Mouse (Mus musculus) midbrain, embryonic 13.5 days (tissue): ENCODE results near the gene Nhsl2. TPM values are rescaled to one million over a fixed set of nuclear protein-coding genes. Genes with fewer than 3 reads are reported as not detected.
"Not testable (repeated sequence)": the region's sequence is repeated elsewhere in the genome, so short reads cannot be mapped to it uniquely, and the experiment has no call there.

Experiments
- ATAC-seq: fragments of 200-750 bp; cut with Nextera tagmentation; 2 replicates; pipeline ENCODE4 v1.8.0; 2017; ENCODE audit warnings: mild to moderate bottlenecking, moderate TSS enrichment, moderate library complexity
- H3K27ac ChIP-seq: fragments of 300-500 bp; sonication (generic); 2 replicates; pipeline ENCODE4 v1.5.1; 2015; ENCODE audit warnings: inconsistent platforms, mild to moderate bottlenecking, moderate library complexity
- H3K27me3 ChIP-seq: fragments of 300-500 bp; sonication (generic); 2 replicates; pipeline ENCODE4 v1.6.1; 2015; ENCODE audit warnings: mild to moderate bottlenecking, inconsistent platforms
- H3K36me3 ChIP-seq: fragments of 300-500 bp; sonication (generic); 2 replicates; pipeline ENCODE4 v1.6.1; 2015; ENCODE audit warnings: mild to moderate bottlenecking, inconsistent platforms
- H3K4me1 ChIP-seq: fragments of 300-500 bp; sonication (generic); replicated peaks from 2 replicates; pipeline ENCODE4 v1.6.1; 2015; ENCODE audit warnings: inconsistent platforms
- H3K4me2 ChIP-seq: fragments of 300-500 bp; sonication (generic); replicated peaks from 2 replicates; pipeline ENCODE4 v1.6.1; 2015; ENCODE audit warnings: moderate library complexity, mild to moderate bottlenecking, inconsistent platforms
- H3K4me3 ChIP-seq: fragments of 300-500 bp; sonication (generic); replicated peaks from 2 replicates; pipeline ENCODE4 v1.5.1; 2015; ENCODE audit warnings: mild to moderate bottlenecking, inconsistent platforms
- H3K9ac ChIP-seq: fragments of 300-500 bp; sonication (generic); replicated peaks from 2 replicates; pipeline ENCODE4 v1.6.1; 2015; ENCODE audit warnings: mild to moderate bottlenecking, inconsistent platforms
- H3K9me3 ChIP-seq: fragments of 300-500 bp; sonication (generic); 2 replicates; pipeline ENCODE4 v1.6.1; 2016; ENCODE audit warnings: mild to moderate bottlenecking, inconsistent platforms
- WGBS: fragments of 180-500 bp; shearing (Covaris S2); methylation state at CpG from one replicate; pipeline ENCODE4 v1.1.7; 2015; 5-methylcytosine and 5-hydroxymethylcytosine counted together
- polyA plus RNA-seq: library from polyadenylated mRNA; unstranded; fragments of >200 nt; fragmentation: Nextera tagmentation; extraction: Ambion mirVana; gene quantifications from 2 replicates; pipeline ENCODE4 v1.2.1, GENCODE M21; 2015

Gene Nhsl2
- polyA plus RNA-seq = 6.1 and 7.3 TPM in 2 replicates

- no peaks in the 10 kb centered on the region for H3K36me3 ChIP-seq
- no peaks in the 10 kb centered on the region for H3K4me1 ChIP-seq
- peak within 1 kb of the TSS; percentile 54 for H3K4me3 ChIP-seq
- ATAC-seq = peak; percentile 92
- H3K9me3 ChIP-seq = no peaks in the 10 kb centered on the region
- peaks cover 85% of the 10 kb centered on the region for H3K27me3 ChIP-seq
- WGBS = 23% methylated on average over 49 of the region's 58 CpGs
- H3K27ac ChIP-seq = no peak within 1 kb of the TSS
- peak within 1 kb of the TSS; percentile 53 for H3K9ac ChIP-seq
- peak within 1 kb of the TSS; percentile 72 for H3K4me2 ChIP-seq
These were observed at the start of gene Nhsl2 for GRCm38 (mm10) chrX:101849281-101849821. Nhsl2 (plus strand) TSS chrX:101849385.

- Histone ChIP-seq H3K4me2 (no peak overlapping the region), H3K4me1 (no peaks in the 10 kb centered on the region), H3K27ac (no peak overlapping the region), H3K9me3 (no peaks in the 10 kb centered on the region), H3K9ac (no peak overlapping the region), H3K4me3 (no peak overlapping the region), H3K27me3 (peaks cover 3% of the 10 kb centered on the region; the same call in 1 of the 2 replicates), H3K36me3 (no peaks in the 10 kb centered on the region)
- WGBS = 47% methylated on average over 2 of the region's 2 CpGs
- no peak for ATAC-seq
These were observed 43.7 kb upstream of the Nhsl2 start for GRCm38 (mm10) chrX:101805512-101805911.

DNA sequence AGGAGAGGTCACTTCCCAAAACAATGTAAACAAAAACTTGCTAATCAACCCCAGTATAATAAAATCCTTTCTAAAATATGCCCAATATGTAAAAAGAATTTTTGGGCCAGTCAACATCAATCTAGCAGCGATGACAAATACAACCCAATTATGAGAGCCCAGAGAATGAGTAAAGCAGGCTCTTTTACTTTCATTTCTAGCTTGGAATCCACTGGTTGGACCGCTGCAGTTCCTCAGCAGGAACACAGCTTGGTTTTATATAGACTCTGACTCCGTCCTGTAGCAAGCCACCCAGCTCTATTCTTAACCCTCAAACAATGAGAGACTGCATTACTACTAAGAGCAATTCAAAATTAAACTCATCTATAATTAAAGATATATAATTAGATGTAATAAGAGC, 37.4 kb upstream of the Nhsl2 start:
- no peak overlapping the region for H3K4me3 ChIP-seq
- no peak overlapping the region for H3K4me2 ChIP-seq
- H3K4me1 ChIP-seq = no peaks in the 10 kb centered on the region
- H3K36me3 ChIP-seq = no peaks in the 10 kb centered on the region
- H3K27me3 ChIP-seq = peaks cover 26% of the 10 kb centered on the region; the same call in 1 of the 2 replicates
- no peak overlapping the region for H3K9ac ChIP-seq
- H3K27ac ChIP-seq = no peak overlapping the region
- ATAC-seq = no peak
- 69% methylated on average over 3 of the region's 3 CpGs for WGBS
- no peaks in the 10 kb centered on the region for H3K9me3 ChIP-seq

DNA sequence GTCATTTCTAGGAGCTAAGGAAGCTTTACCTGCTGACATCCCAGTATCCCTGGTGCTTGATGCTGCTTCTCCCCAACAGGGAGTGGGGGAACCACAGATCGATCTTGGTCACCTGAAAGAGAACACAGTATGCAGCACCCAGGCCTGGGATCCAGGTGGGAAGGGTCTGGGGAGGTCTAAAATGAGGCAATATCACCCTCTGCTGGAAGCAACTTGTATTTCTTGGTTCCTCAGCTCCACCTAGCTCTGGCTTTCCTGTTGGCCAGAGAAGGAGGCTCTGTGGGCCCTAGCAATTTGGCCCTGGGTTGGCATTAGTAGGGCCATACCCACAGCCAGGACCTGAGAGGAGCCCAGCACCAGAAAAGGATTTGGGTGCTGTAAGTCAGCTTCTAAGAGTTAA, 30.0 kb upstream of the Nhsl2 start:
- Histone ChIP-seq H3K4me1 (no peaks in the 10 kb centered on the region), H3K4me3 (no peak overlapping the region), H3K27ac (no peak overlapping the region), H3K9ac (no peak overlapping the region), H3K4me2 (no peak overlapping the region), H3K27me3 (peaks cover 14% of the 10 kb centered on the region; the same call in 1 of the 2 replicates), H3K9me3 (no peaks in the 10 kb centered on the region), H3K36me3 (no peaks in the 10 kb centered on the region)
- WGBS = 50% methylated on average over 1 of the region's 1 CpGs
- ATAC-seq = no peak

- not testable (repeated sequence) for ATAC-seq, H3K36me3 ChIP-seq
These were observed 29.2 kb upstream of the Nhsl2 start for GRCm38 (mm10) chrX:101819980-101820379.

DNA sequence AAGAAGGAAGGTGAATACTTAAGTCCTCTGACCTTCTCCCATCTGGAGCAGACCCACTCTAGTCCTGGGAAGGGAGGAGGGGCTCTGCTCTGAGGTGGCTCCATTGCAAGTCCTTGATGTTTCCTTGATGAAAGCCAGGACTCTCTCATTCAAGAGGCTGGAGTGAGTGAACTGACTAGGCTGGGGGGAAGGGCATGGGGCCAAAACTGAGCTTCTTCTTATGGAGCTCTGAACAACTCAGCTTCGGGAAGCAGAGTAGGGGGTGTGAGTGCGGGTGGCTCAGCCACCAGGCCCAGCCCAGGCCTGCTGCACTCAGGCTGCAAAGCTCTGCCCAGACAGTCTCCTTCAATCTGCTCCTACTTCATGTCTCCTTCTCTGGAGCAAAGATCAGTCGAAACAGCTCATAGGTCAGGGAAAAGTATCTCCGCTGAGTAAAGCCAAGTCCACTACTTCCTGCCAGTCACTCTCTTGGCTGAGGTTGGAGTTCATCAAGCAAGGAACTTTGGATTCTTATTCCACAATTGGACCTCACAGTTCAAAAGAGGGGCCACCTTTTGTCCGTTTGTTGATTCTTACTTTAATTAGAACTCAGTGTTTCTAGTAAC, 1.9 kb upstream of the Nhsl2 start:
- peaks cover 77% of the 10 kb centered on the region for H3K27me3 ChIP-seq

More at GRCm38 (mm10) chrX:101819980-101820379, 29.2 kb upstream of the Nhsl2 start:
- not testable (repeated sequence) for H3K27ac ChIP-seq, H3K9ac ChIP-seq, H3K4me2 ChIP-seq, H3K27me3 ChIP-seq, H3K4me1 ChIP-seq, H3K4me3 ChIP-seq, H3K9me3 ChIP-seq

GRCm38 (mm10) chrX:101849901-101850551, 841 bp downstream of the Nhsl2 start:
- Histone ChIP-seq H3K27ac (no peak overlapping the region), H3K9me3 (no peaks in the 10 kb centered on the region), H3K4me3 (peak overlapping the region; percentile 54), H3K9ac (peak overlapping the region; percentile 53), H3K4me2 (peak overlapping the region; percentile 72), H3K27me3 (peaks cover 89% of the 10 kb centered on the region), H3K4me1 (no peaks in the 10 kb centered on the region), H3K36me3 (no peaks in the 10 kb centered on the region)
- 23% methylated on average over 29 of the region's 59 CpGs for WGBS
- ATAC-seq = peak; percentile 79

More for the DNA sequence above, 1.9 kb upstream of the Nhsl2 start:
- Histone ChIP-seq H3K4me1 (no peaks in the 10 kb centered on the region), H3K36me3 (no peaks in the 10 kb centered on the region), H3K9me3 (no peaks in the 10 kb centered on the region), H3K4me2 (no peak overlapping the region), H3K27ac (no peak overlapping the region), H3K9ac (no peak overlapping the region), H3K4me3 (no peak overlapping the region)
- 51% methylated on average over 5 of the region's 5 CpGs for WGBS
- ATAC-seq = no peak

- H3K36me3 ChIP-seq = no peaks in the 10 kb centered on the region
- no peak for ATAC-seq
- H3K4me1 ChIP-seq = no peaks in the 10 kb centered on the region
- H3K4me3 ChIP-seq = no peak overlapping the region
- H3K27ac ChIP-seq = no peak overlapping the region
- WGBS = 42% methylated on average over 7 of the region's 7 CpGs
- H3K9me3 ChIP-seq = no peaks in the 10 kb centered on the region
- H3K9ac ChIP-seq = no peak overlapping the region
- no peak overlapping the region for H3K4me2 ChIP-seq
- H3K27me3 ChIP-seq = peaks cover 74% of the 10 kb centered on the region
These were observed 2.6 kb downstream of the Nhsl2 start for GRCm38 (mm10) chrX:101851566-101852354.

DNA sequence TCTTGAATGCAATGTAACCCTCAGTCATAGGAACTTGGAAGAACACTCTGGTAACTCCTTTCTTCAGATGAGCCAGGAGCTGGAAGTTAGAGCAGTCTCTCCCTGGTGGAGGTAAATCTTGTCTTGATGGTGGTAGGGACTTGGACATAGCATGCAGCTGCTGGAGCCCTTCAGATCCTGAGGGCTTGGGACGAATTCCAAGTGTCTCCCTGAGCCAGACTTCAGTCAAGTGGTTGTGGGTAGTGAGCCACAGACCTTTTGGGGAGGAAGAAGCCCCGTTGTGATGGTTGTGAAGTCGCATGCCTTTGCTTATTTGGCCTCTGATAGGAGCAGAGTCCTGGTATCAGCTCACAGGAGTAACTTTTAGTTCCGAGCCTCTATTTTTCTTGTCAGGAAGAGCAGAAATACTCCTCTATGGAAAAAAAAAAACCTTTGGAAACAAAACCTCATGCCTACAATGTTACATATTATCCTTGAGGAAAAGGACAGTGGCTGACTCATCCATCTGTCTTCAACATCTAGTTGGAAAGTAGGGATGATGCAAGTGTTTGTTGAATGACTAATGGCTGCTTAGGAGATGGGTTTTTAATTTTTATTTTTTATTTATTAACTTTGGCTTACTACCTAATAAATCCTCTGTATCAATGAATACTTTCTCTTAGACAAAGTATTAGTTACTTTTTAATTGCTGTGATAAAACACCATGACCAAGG, 14.6 kb downstream of the Nhsl2 start:
- no peak overlapping the region for H3K4me2 ChIP-seq
- no peak overlapping the region for H3K9ac ChIP-seq
- no peaks in the 10 kb centered on the region for H3K36me3 ChIP-seq
- H3K27ac ChIP-seq = no peak overlapping the region
- no peaks in the 10 kb centered on the region for H3K4me1 ChIP-seq
- WGBS = 70% methylated on average over 4 of the region's 4 CpGs
- no peaks in the 10 kb centered on the region for H3K9me3 ChIP-seq
- no peak for ATAC-seq
- peaks cover 36% of the 10 kb centered on the region for H3K27me3 ChIP-seq
- H3K4me3 ChIP-seq = no peak overlapping the region

DNA sequence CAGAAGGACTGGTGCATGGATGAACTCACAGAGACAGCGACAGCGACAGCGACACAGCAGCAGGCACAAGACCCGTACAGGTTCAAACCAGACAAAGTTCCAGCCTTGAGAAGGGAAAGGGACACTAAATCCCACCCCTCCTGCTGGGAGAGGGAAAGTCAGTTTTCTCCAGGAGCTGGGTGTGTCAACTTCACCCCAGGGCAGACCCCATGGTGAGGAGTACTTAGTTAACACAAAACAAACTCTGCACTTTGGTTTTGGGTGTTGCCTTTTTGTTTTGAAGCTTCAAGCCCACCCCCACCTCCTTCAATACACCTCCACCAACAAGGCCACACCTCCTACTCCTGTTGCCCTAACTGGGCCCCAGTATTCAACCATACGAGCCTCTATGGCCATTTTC, 15.6 kb downstream of the Nhsl2 start:
- Histone ChIP-seq H3K27me3 (peaks cover 32% of the 10 kb centered on the region), H3K9ac (no peak overlapping the region), H3K27ac (no peak overlapping the region), H3K4me2 (no peak overlapping the region), H3K36me3 (no peaks in the 10 kb centered on the region), H3K4me1 (no peaks in the 10 kb centered on the region), H3K4me3 (no peak overlapping the region), H3K9me3 (no peaks in the 10 kb centered on the region)
- no peak for ATAC-seq
- 61% methylated on average over 5 of the region's 5 CpGs for WGBS

DNA sequence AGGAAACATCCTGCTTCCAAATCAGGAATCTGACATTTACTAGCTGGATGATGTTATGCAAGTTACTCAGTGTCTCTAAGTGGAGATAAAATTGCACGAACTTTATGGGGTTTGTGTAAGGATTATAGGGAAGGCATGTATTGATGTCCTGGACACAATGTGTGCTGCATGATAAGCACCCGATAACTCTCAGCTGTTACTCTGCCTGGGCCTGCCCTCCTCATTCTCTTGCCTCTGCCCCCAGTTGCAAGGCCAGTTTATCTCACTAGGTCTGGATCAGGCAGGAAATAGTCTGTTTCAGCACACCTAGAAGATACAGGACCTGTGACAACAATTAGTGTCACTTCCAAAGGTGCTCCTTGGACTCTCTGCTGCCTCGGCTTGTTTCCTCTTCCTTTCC, 25.0 kb downstream of the Nhsl2 start:
- no peak for ATAC-seq
- 76% methylated on average over 3 of the region's 3 CpGs for WGBS
- Histone ChIP-seq H3K4me3 (no peak overlapping the region), H3K27me3 (peaks cover 28% of the 10 kb centered on the region), H3K27ac (no peak overlapping the region), H3K4me2 (no peak overlapping the region), H3K4me1 (no peaks in the 10 kb centered on the region), H3K36me3 (no peaks in the 10 kb centered on the region), H3K9me3 (no peaks in the 10 kb centered on the region), H3K9ac (no peak overlapping the region)
